Mouse (Mus musculus) MEL (cell line): ENCODE data around the gene Cdk12. TPM values are rescaled to one million over a fixed set of nuclear protein-coding genes. Genes with fewer than 3 reads are reported as not detected.

Experiments used
- DNase-seq: peaks from one replicate; pipeline ENCODE4 v3.0.0; 2011; ENCODE audit warnings: low read depth, low spot score
- H3K27ac ChIP-seq: 2 replicates; pipeline ENCODE4 v1.5.1; 2012; ENCODE audit warnings: low read depth, mild to moderate bottlenecking, control low read depth, low read length, moderate library complexity; ENCODE audit not compliant: control insufficient read depth
- H3K27me3 ChIP-seq, 2 experiments: fragments of 150-350 bp in 1 of 2; sonication (generic) in 1 of 2; 2 replicates each; pipeline ENCODE4 v1.6.1; 2012; ENCODE audit warnings: low read length in 2 of 2, mild to moderate bottlenecking in 2 of 2, improper control_type of control experiment in 1 of 2, moderate library complexity in 1 of 2; ENCODE audit not compliant: insufficient read depth in 2 of 2, control insufficient read depth in 1 of 2
- H3K36me3 ChIP-seq, 2 experiments: 2 replicates each; pipeline ENCODE4 v1.6.1; 2012 to 2014; ENCODE audit warnings: low read length in 2 of 2, improper control_type of control experiment in 1 of 2, inconsistent platforms in 1 of 2, mild to moderate bottlenecking in 1 of 2; ENCODE audit not compliant: insufficient read depth in 2 of 2, control insufficient read depth in 1 of 2
- H3K4me1 ChIP-seq, 2 experiments: fragments of 150-350 bp in 1 of 2; sonication (generic) in 1 of 2; 2 replicates each; pipeline ENCODE4 v1.6.1; 2012; ENCODE audit warnings: low read length in 2 of 2, improper control_type of control experiment in 1 of 2, mild to moderate bottlenecking in 1 of 2; ENCODE audit not compliant: insufficient read depth in 2 of 2, control insufficient read depth in 1 of 2
- H3K4me3 ChIP-seq, 2 experiments: fragments of 150-350 bp in 1 of 2; sonication (generic) in 1 of 2; 2 replicates each; pipeline ENCODE4 v1.5.1; 2012; ENCODE audit warnings: low read depth in 2 of 2, low read length in 2 of 2, mild to moderate bottlenecking in 2 of 2, moderate library complexity in 2 of 2, control low read depth in 1 of 2, improper control_type of control experiment in 1 of 2; ENCODE audit not compliant: control insufficient read depth in 1 of 2, insufficient read depth in 1 of 2
- H3K79me2 ChIP-seq: 2 replicates; pipeline ENCODE4 v1.6.1; 2012; ENCODE audit warnings: mild to moderate bottlenecking, low read length, moderate library complexity; ENCODE audit not compliant: control insufficient read depth, poor library complexity, insufficient read depth
- H3K9ac ChIP-seq: 2 replicates; pipeline ENCODE4 v1.6.1; 2012; ENCODE audit warnings: low read depth, mild to moderate bottlenecking, control low read depth, low read length, moderate library complexity; ENCODE audit not compliant: control insufficient read depth, poor library complexity, severe bottlenecking
- H3K9me3 ChIP-seq: fragments of 150-350 bp; sonication (generic); replicated peaks from 2 replicates; pipeline ENCODE4 v1.6.1; 2012; ENCODE audit warnings: mild to moderate bottlenecking, low read length, improper control_type of control experiment, moderate library complexity; ENCODE audit not compliant: insufficient read depth
- BHLHE40 ChIP-seq: IDR thresholded peaks from 2 replicates; pipeline ENCODE4 v1.6.1; 2012; ENCODE audit warnings: low read depth, mild to moderate bottlenecking, inconsistent platforms, low read length, improper control_type of control experiment, borderline replicate concordance
- CTCF ChIP-seq, 3 experiments: IDR thresholded peaks in 2 of 3; conservative IDR thresholded peaks in 1 of 3; 2 replicates each; pipeline ENCODE4 v1.5.1; 2011 to 2012; ENCODE audit warnings: low read length in 3 of 3, low read depth in 2 of 3, mild to moderate bottlenecking in 2 of 3, improper control_type of control experiment in 1 of 3, inconsistent platforms in 1 of 3, mixed read lengths in 1 of 3, moderate library complexity in 1 of 3; ENCODE audit not compliant: control insufficient read depth in 1 of 3, insufficient read depth in 1 of 3, poor library complexity in 1 of 3, severe bottlenecking in 1 of 3
- ELF1 ChIP-seq: IDR thresholded peaks from 2 replicates; pipeline ENCODE4 v1.6.1; 2014; ENCODE audit warnings: low read depth, mild to moderate bottlenecking, inconsistent platforms, low read length, improper control_type of control experiment, moderate library complexity
- ETS1 ChIP-seq: IDR thresholded peaks from 2 replicates; pipeline ENCODE4 v1.6.1; 2012; ENCODE audit warnings: low read depth, mild to moderate bottlenecking, inconsistent platforms, low read length, improper control_type of control experiment, moderate library complexity
- HCFC1 ChIP-seq: IDR thresholded peaks from 2 replicates; pipeline ENCODE4 v1.6.1; 2012; ENCODE audit warnings: low read depth, mild to moderate bottlenecking, inconsistent platforms, low read length, improper control_type of control experiment, moderate library complexity
- JUND ChIP-seq: IDR thresholded peaks from 2 replicates; pipeline ENCODE4 v1.6.1; 2011; ENCODE audit warnings: low read depth, mild to moderate bottlenecking, improper control_type of control experiment, low read length
- MAFK ChIP-seq: IDR thresholded peaks from 2 replicates; pipeline ENCODE4 v1.6.1; 2011; ENCODE audit warnings: low read depth, mild to moderate bottlenecking, low read length, improper control_type of control experiment, borderline replicate concordance
- MXI1 ChIP-seq: IDR thresholded peaks from 2 replicates; pipeline ENCODE4 v1.6.1; 2011; ENCODE audit warnings: mild to moderate bottlenecking, low read depth, low read length, improper control_type of control experiment
- MYB ChIP-seq: IDR thresholded peaks from 2 replicates; pipeline ENCODE4 v1.6.1; 2011; ENCODE audit warnings: mild to moderate bottlenecking, low read depth, low read length, improper control_type of control experiment
- MYC ChIP-seq: IDR thresholded peaks from 2 replicates; pipeline ENCODE4 v1.6.1; 2011; ENCODE audit warnings: low read depth, mild to moderate bottlenecking, low read length, improper control_type of control experiment, moderate library complexity
- POLR2A ChIP-seq, 2 experiments: IDR thresholded peaks; 2 replicates each; pipeline ENCODE4 v1.6.1; 2011 to 2012; ENCODE audit warnings: low read length in 2 of 2, mild to moderate bottlenecking in 2 of 2, control low read depth in 1 of 2, improper control_type of control experiment in 1 of 2, low read depth in 1 of 2, moderate library complexity in 1 of 2; ENCODE audit not compliant: control insufficient read depth in 1 of 2, insufficient read depth in 1 of 2, poor library complexity in 1 of 2
- POLR2AphosphoS2 ChIP-seq: IDR thresholded peaks from 2 replicates; pipeline ENCODE4 v1.6.1; 2011; ENCODE audit warnings: low read length, improper control_type of control experiment
- RAD21 ChIP-seq: IDR thresholded peaks from 2 replicates; pipeline ENCODE4 v1.6.1; 2011; ENCODE audit warnings: mild to moderate bottlenecking, low read depth, low read length, improper control_type of control experiment
- SMC3 ChIP-seq: IDR thresholded peaks from 2 replicates; pipeline ENCODE4 v1.6.1; 2011; ENCODE audit warnings: low read depth, low read length, improper control_type of control experiment
- UBTF ChIP-seq: IDR thresholded peaks from 2 replicates; pipeline ENCODE4 v1.6.1; 2012; ENCODE audit warnings: low read depth, mild to moderate bottlenecking, inconsistent platforms, low read length, improper control_type of control experiment, moderate library complexity, borderline replicate concordance; ENCODE audit not compliant: insufficient read depth
- USF1 ChIP-seq: IDR thresholded peaks from 2 replicates; pipeline ENCODE4 v1.6.1; 2014; ENCODE audit warnings: low read depth, mild to moderate bottlenecking, inconsistent platforms, low read length, improper control_type of control experiment, moderate library complexity
- USF2 ChIP-seq, 2 experiments: IDR thresholded peaks; 2 replicates each; pipeline ENCODE4 v1.6.1; 2011 to 2012; ENCODE audit warnings: improper control_type of control experiment in 2 of 2, low read length in 2 of 2, borderline replicate concordance in 1 of 2, inconsistent platforms in 1 of 2, low read depth in 1 of 2, mild to moderate bottlenecking in 1 of 2; ENCODE audit not compliant: insufficient read depth in 1 of 2
- ZC3H11A ChIP-seq: IDR thresholded peaks from 2 replicates; pipeline ENCODE4 v1.6.1; 2012; ENCODE audit warnings: low read depth, mild to moderate bottlenecking, inconsistent platforms, low read length, improper control_type of control experiment
- ZKSCAN1 ChIP-seq: IDR thresholded peaks from 2 replicates; pipeline ENCODE4 v1.6.1; 2012; ENCODE audit warnings: low read depth, mild to moderate bottlenecking, inconsistent platforms, low read length, improper control_type of control experiment, moderate library complexity
- ZMIZ1 ChIP-seq: IDR thresholded peaks from 2 replicates; pipeline ENCODE4 v1.6.1; 2012; ENCODE audit warnings: low read depth, mild to moderate bottlenecking, inconsistent platforms, low read length, improper control_type of control experiment, moderate library complexity
- ZNF384 ChIP-seq: IDR thresholded peaks from 2 replicates; pipeline ENCODE4 v1.6.1; 2012; ENCODE audit warnings: low read depth, mild to moderate bottlenecking, inconsistent platforms, low read length, improper control_type of control experiment
- polyA plus RNA-seq, 2 experiments: library from polyadenylated mRNA; stranded (reverse) in 1 of 2; unstranded in 1 of 2; fragments of >175 nt in 1 of 2; fragments of >200 nt in 1 of 2; gene quantifications; 2 replicates each; pipeline versions ENCODE4 v1.2.1 to v1.2.4; 2012; ENCODE audit warnings: low replicate concordance in 2 of 2, low read depth in 1 of 2; ENCODE audit not compliant: insufficient read length in 2 of 2, insufficient read depth in 1 of 2, missing spikeins in 1 of 2
- total RNA-seq: library from RNA; depleted of rRNA; stranded (reverse); fragments of 300-350 nt; gene quantifications from 2 replicates; pipeline ENCODE4 v1.2.3, GENCODE M21; 2012

The Cdk12 gene
- total and polyA plus RNA-seq, 3 experiments, result 34.3 to 45.5 (median 34.6) TPM

- DNase-seq, result no peak
- TF ChIP-seq USF2 (IDR thresholded peaks at IDR 0.05; ENCODE audit: borderline replicate concordance in 1 of 2, insufficient read depth in 1 of 2, low read depth in 1 of 2, low read length in 2 of 2) (no peak), CTCF (IDR thresholded peaks at IDR 0.05 in 2 of 3, conservative IDR thresholded peaks at IDR 0.05 in 1 of 3; ENCODE audit: control insufficient read depth in 1 of 3, insufficient read depth in 1 of 3, low read depth in 2 of 3, low read length in 3 of 3, poor library complexity in 1 of 3, severe bottlenecking in 1 of 3) (no peak), POLR2A (IDR thresholded peaks at IDR 0.05; ENCODE audit: control insufficient read depth in 1 of 2, insufficient read depth in 1 of 2, low read depth in 1 of 2, low read length in 2 of 2, poor library complexity in 1 of 2) (no peak), ETS1 (no peak), SMC3 (no peak), MAFK (no peak), ZNF384 (no peak), MYB (no peak), ELF1 (no peak), JUND (no peak)
- TF ChIP-seq, all 39 proteins: peak for 0
- Histone ChIP-seq H3K79me2 (no peaks in the 10 kb centered on the region), H3K9me3 (no peaks in the 10 kb centered on the region), H3K27ac (no peak overlapping the region), H3K36me3 (no peaks in the 10 kb centered on the region), H3K27me3 (peaks cover 14 to 41% of the 10 kb centered on the region in 2 experiments), H3K9ac (no peak overlapping the region), H3K4me3 (no peak overlapping the region), H3K4me1 (no peaks in the 10 kb centered on the region)
Measured at GRCm38 (mm10) chr11:98319120-98319519, 116.3 kb downstream of the Cdk12 start.

DNA sequence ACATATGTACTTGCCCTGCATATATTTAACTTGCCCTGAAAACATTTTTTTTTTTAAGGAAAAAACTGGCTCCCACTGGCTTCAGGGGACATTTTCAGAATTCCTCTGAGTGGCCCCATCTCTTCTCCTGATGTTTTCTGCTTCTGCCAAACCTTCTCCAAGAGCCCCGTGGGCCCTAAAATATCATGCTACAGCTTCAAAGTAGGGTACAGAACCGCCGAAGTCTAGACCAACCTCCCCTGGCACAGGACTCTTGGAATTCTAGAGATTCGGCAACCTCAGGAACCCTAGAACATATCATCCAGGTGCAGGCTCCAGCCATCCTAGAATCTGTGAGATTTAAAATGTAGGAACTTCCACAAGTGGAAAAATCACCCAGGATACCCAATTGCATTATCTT, 116.7 kb downstream of the Cdk12 start:
- TF ChIP-seq ZNF384 (no peak), USF1 (no peak), JUND (no peak), MYB (no peak), BHLHE40 (no peak), MAFK (no peak), ETS1 (no peak), ZMIZ1 (no peak), CTCF (IDR thresholded peaks at IDR 0.05 in 2 of 3, conservative IDR thresholded peaks at IDR 0.05 in 1 of 3; ENCODE audit: control insufficient read depth in 1 of 3, insufficient read depth in 1 of 3, low read depth in 2 of 3, low read length in 3 of 3, poor library complexity in 1 of 3, severe bottlenecking in 1 of 3) (no peak), RAD21 (no peak), UBTF (no peak), ZKSCAN1 (no peak), ZC3H11A (no peak), MXI1 (no peak), MYC (no peak), HCFC1 (no peak), POLR2AphosphoS2 (no peak), ELF1 (no peak)
- Histone ChIP-seq H3K79me2 (no peaks in the 10 kb centered on the region), H3K27ac (no peak overlapping the region), H3K9me3 (no peaks in the 10 kb centered on the region), H3K4me1 (no peaks in the 10 kb centered on the region), H3K4me3 (no peak overlapping the region), H3K27me3 (peaks cover 14 to 43% of the 10 kb centered on the region in 2 experiments), H3K9ac (no peak overlapping the region), H3K36me3 (no peaks in the 10 kb centered on the region)
- no peak for DNase-seq
